Mouse (Mus musculus): Measurements from ENCODE around the gene Tgoln1. TPM values are rescaled to one million over a fixed set of nuclear protein-coding genes. Genes with fewer than 3 reads are reported as not detected.

Gene Tgoln1
- 42.3 and 44.2 TPM in 2 replicates for polyA plus RNA-seq (2015; fragmentation: Nextera tagmentation; extraction: Ambion mirVana)

DNA sequence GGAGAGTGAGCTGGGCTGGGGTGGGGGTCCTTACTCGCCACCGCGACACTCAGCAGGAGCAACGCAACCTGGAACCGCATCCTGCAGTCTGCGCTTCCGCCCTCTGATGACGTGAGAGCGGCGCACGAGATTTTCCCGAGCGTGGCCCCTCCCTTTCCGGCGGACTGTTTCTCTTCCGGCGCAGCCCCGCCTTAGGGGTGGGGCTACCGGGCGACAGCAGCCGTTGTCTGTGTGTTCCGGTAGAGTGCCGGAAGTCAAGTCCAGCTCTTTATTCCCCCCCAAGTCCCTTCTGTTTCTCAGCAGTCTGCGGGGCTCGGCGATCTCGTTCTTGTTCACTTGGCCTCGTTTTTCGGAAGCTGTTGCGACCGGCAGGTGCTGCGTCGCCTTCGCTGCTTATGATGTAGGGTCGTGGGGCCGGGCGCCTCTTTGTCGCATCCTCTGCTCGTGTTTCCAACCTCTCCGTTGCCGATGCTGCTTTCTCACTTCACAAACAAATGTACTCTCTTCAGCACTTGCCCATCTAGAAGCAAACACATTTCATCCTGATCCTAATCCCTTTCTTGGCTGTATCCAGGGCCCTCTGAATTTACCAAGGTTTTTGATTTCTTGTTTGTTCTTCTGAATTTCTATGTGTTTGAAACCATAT lies at the start of gene Tgoln1:
Tgoln1 (minus strand) TSS at position 358 of the 646 bp plus-strand sequence.
- H3K27me3 ChIP-seq (ENCODE audit: insufficient read depth, low read length), result no peaks in the 10 kb centered on the region
- no peaks in the 10 kb centered on the region for H3K9me3 ChIP-seq (replicated peaks; ENCODE audit: low read length)
- peaks cover 14% of the 10 kb centered on the region for H3K4me1 ChIP-seq (replicated peaks; ENCODE audit: insufficient read depth, low read length)
- under 1% methylated on average over 41 of the region's 41 CpGs for WGBS
- DNase-seq (ENCODE audit: low spot score) (peak; percentile 98), ATAC-seq (replicated peaks; ENCODE audit: low FRiP score, low read depth) (peak; percentile 95)
- H3K27ac ChIP-seq, result peak within 1 kb of the TSS; percentile 95
- H3K4me3 ChIP-seq (replicated peaks; ENCODE audit: low read depth, low read length), result peak within 1 kb of the TSS; percentile 81
- no peak for TF ChIP-seq CTCF (IDR thresholded peaks at IDR 0.05; ENCODE audit: low read depth)
- peaks cover 13% of the 10 kb centered on the region for H3K36me3 ChIP-seq (ENCODE audit: insufficient read depth, low read length)
- peak within 1 kb of the TSS; percentile 82 for H3K4me2 ChIP-seq (ENCODE audit: low read length)
- H3K9ac ChIP-seq (ENCODE audit: low read depth, low read length), result peak within 1 kb of the TSS; percentile 74

- Histone ChIP-seq H3K36me3 (ENCODE audit: insufficient read depth, low read length) (no peaks in the 10 kb centered on the region), H3K27me3 (ENCODE audit: insufficient read depth, low read length) (no peaks in the 10 kb centered on the region), H3K4me3 (replicated peaks; ENCODE audit: low read depth, low read length) (no peak overlapping the region), H3K9me3 (replicated peaks; ENCODE audit: low read length) (no peaks in the 10 kb centered on the region), H3K4me2 (ENCODE audit: low read length) (no peak overlapping the region), H3K9ac (ENCODE audit: low read depth, low read length) (peak overlapping the region; percentile 0; the same call in 1 of the 2 replicates), H3K27ac (peak overlapping the region; percentile 31; the same call in 1 of the 2 replicates), H3K4me1 (replicated peaks; ENCODE audit: insufficient read depth, low read length) (peaks cover 29% of the 10 kb centered on the region)
- 49% methylated on average over 8 of the region's 8 CpGs for WGBS
- no peak for DNase-seq (ENCODE audit: low spot score)
- no peak for ATAC-seq (replicated peaks; ENCODE audit: low FRiP score, low read depth)
- no peak for TF ChIP-seq CTCF (IDR thresholded peaks at IDR 0.05; ENCODE audit: low read depth)
These were observed 47.5 kb upstream of the Tgoln1 start for GRCm38 (mm10) chr6:72664290-72664689.

DNA sequence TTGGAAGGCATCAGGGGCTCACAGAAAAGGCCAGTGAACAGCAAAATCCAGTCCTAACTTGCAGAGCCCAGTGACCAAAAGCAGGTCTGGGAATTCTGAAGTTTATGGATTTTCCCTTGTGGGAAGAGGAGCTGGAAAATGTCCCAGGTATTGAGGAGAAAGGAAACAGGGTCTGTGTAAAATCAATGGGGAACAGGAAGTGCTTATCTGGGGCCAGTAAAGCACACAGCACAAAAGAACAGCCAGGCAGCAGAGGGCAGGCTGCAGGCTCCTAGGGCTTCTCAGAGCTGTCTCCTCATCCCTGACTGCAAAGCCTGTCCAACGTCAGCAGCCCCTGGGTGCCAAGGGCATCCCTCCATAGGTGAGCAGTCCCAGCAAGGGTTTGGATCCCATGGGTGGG lies 46.2 kb upstream of the Tgoln1 start:
- no peaks in the 10 kb centered on the region for H3K36me3 ChIP-seq (ENCODE audit: insufficient read depth, low read length)
- no peak; the same call in 1 of the 2 replicates for ATAC-seq (replicated peaks; ENCODE audit: low FRiP score, low read depth)
- peaks cover 31% of the 10 kb centered on the region for H3K4me1 ChIP-seq (replicated peaks; ENCODE audit: insufficient read depth, low read length)
- WGBS, result 13% methylated on average over 1 of the region's 1 CpGs
- no peaks in the 10 kb centered on the region for H3K27me3 ChIP-seq (ENCODE audit: insufficient read depth, low read length)
- no peaks in the 10 kb centered on the region for H3K9me3 ChIP-seq (replicated peaks; ENCODE audit: low read length)
- DNase-seq (ENCODE audit: low spot score), result peak; percentile 66
- H3K4me2 ChIP-seq (ENCODE audit: low read length), result no peak overlapping the region; the same call in 1 of the 2 replicates
- H3K27ac ChIP-seq, result peak overlapping the region; percentile 70
- no peak overlapping the region for H3K9ac ChIP-seq (ENCODE audit: low read depth, low read length)
- TF ChIP-seq CTCF (IDR thresholded peaks at IDR 0.05; ENCODE audit: low read depth), result peak; percentile 48
- H3K4me3 ChIP-seq (replicated peaks; ENCODE audit: low read depth, low read length), result no peak overlapping the region

GRCm38 (mm10) chr6:72660391-72660720 lies 43.6 kb upstream of the Tgoln1 start:
- no peak overlapping the region for H3K9ac ChIP-seq (ENCODE audit: low read depth, low read length)
- peak overlapping the region; percentile 51 for H3K27ac ChIP-seq
- DNase-seq (ENCODE audit: low spot score), result no peak
- H3K9me3 ChIP-seq (replicated peaks; ENCODE audit: low read length), result no peaks in the 10 kb centered on the region
- H3K27me3 ChIP-seq (ENCODE audit: insufficient read depth, low read length), result no peaks in the 10 kb centered on the region
- ATAC-seq (replicated peaks; ENCODE audit: low FRiP score, low read depth), result no peak
- no peak overlapping the region for H3K4me3 ChIP-seq (replicated peaks; ENCODE audit: low read depth, low read length)
- peaks cover 42% of the 10 kb centered on the region for H3K4me1 ChIP-seq (replicated peaks; ENCODE audit: insufficient read depth, low read length)
- no peak overlapping the region for H3K4me2 ChIP-seq (ENCODE audit: low read length)
- no peaks in the 10 kb centered on the region for H3K36me3 ChIP-seq (ENCODE audit: insufficient read depth, low read length)
- WGBS, result 51% methylated on average over 6 of the region's 6 CpGs
- no peak for TF ChIP-seq CTCF (IDR thresholded peaks at IDR 0.05; ENCODE audit: low read depth)

GRCm38 (mm10) chr6:72659717-72660390 lies 43.1 kb upstream of the Tgoln1 start:
- H3K36me3 ChIP-seq (ENCODE audit: insufficient read depth, low read length), result no peaks in the 10 kb centered on the region
- no peak overlapping the region for H3K4me2 ChIP-seq (ENCODE audit: low read length)
- DNase-seq (ENCODE audit: low spot score) (peak; percentile 73), ATAC-seq (replicated peaks; ENCODE audit: low FRiP score, low read depth) (no peak)
- TF ChIP-seq CTCF (IDR thresholded peaks at IDR 0.05; ENCODE audit: low read depth), result no peak
- no peak overlapping the region for H3K4me3 ChIP-seq (replicated peaks; ENCODE audit: low read depth, low read length)
- no peak overlapping the region for H3K9ac ChIP-seq (ENCODE audit: low read depth, low read length)
- H3K4me1 ChIP-seq (replicated peaks; ENCODE audit: insufficient read depth, low read length), result peaks cover 42% of the 10 kb centered on the region
- H3K9me3 ChIP-seq (replicated peaks; ENCODE audit: low read length), result no peaks in the 10 kb centered on the region
- H3K27ac ChIP-seq, result peak overlapping the region; percentile 51
- WGBS, result 40% methylated on average over 8 of the region's 8 CpGs
- H3K27me3 ChIP-seq (ENCODE audit: insufficient read depth, low read length), result no peaks in the 10 kb centered on the region

DNA sequence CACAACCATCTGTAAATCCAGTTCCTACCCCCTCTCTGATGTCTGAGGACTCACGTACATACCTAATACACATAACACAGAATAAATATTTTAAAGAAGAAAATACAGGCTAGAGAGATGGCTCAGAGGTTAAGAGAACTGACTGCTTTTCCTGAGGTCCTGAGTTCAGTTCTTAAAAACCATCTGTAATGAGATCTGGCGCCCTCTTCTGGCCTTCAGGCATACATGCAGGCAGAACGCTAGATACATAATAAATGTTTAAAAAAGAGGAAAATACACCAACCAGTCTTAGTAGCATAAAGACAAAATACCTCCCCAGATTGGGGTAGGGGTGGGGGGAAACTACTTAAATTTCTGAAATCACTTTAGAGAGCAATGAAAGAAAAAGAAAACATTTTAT lies 41.2 kb upstream of the Tgoln1 start:
- Histone ChIP-seq H3K9ac (ENCODE audit: low read depth, low read length) (no peak overlapping the region), H3K4me1 (replicated peaks; ENCODE audit: insufficient read depth, low read length) (peaks cover 39% of the 10 kb centered on the region), H3K4me2 (ENCODE audit: low read length) (no peak overlapping the region), H3K27me3 (ENCODE audit: insufficient read depth, low read length) (no peaks in the 10 kb centered on the region), H3K27ac (no peak overlapping the region), H3K9me3 (replicated peaks; ENCODE audit: low read length) (no peaks in the 10 kb centered on the region), H3K4me3 (replicated peaks; ENCODE audit: low read depth, low read length) (no peak overlapping the region), H3K36me3 (ENCODE audit: insufficient read depth, low read length) (no peaks in the 10 kb centered on the region)
- WGBS, result 58% methylated on average over 3 of the region's 3 CpGs
- TF ChIP-seq CTCF (IDR thresholded peaks at IDR 0.05; ENCODE audit: low read depth), result peak; percentile 76
- ATAC-seq (replicated peaks; ENCODE audit: low FRiP score, low read depth) (no peak), DNase-seq (ENCODE audit: low spot score) (peak; percentile 59)

All from kidney, postnatal 0 days (tissue).